Mouse (Mus musculus): ENCODE results near the gene Peak1.

- TF ChIP-seq TCF12 (IDR thresholded peaks at IDR 0.05; ENCODE audit: low read depth, low read length): no peak
- no peak for TF ChIP-seq ELF1 (IDR thresholded peaks at IDR 0.05; ENCODE audit: low read depth, low read length)
- TF ChIP-seq HCFC1 (IDR thresholded peaks at IDR 0.05; ENCODE audit: low read depth, low read length): no peak
- TF ChIP-seq BHLHE40 (IDR thresholded peaks at IDR 0.05; ENCODE audit: borderline replicate concordance, low read depth, low read length): no peak
These were observed 71.5 kb downstream of the Peak1 start for GRCm38 (mm10) chr9:56346321-56346720.

Data from MEL (cell line).